Mouse (Mus musculus): ENCODE results near the gene Pdcd6.

The Pdcd6 gene

DNA sequence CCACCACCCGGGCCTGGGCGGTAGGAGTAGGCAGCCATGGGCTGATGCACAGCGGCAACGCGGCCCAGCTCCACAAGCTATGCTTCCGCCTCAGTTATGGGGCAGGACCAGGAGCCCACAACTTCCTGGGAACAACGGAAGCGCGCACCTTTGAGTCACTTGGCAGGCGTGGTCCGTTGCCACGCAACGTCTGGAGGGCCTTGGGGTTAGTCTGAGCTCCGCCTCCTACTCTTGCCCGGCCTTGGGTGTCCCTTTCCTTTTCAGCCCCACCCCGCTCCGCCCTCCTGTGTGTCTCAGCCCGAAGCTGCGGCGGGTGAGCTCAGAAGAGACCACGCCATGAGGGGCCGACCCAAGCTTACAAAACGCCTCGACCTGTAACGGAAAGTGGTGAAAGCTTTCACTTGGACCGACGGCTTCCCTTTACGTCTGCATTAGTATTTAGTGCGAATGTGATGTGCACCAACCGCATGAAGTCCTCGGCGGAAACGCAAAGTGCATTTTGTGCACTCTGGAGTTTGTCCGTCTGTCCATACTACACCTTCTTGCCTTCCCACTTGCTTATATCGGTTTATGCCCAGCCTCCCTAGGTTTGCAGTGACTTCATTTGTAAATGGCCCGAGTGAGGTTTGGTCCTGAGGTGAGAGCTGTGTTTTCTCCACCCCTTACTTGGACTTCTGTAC is at the start of gene Pdcd6:
Pdcd6 (minus strand) TSS at position 411 of the 680 bp plus-strand sequence.
- DNase-seq (ENCODE audit: low read depth, low spot score) = peak; percentile 100

GRCm38 (mm10) chr13:74363859-74364235 is 46.5 kb upstream of the Pdcd6 start, which contains the start of gene Lrrc14b:
TSS of gene Lrrc14b (minus strand) at chr13:74364005.
- DNase-seq (ENCODE audit: low read depth, low spot score) = no peak

GRCm38 (mm10) chr13:74363176-74363858 is 45.9 kb upstream of the Pdcd6 start:
- no peak for DNase-seq (ENCODE audit: low read depth, low spot score)

DNA sequence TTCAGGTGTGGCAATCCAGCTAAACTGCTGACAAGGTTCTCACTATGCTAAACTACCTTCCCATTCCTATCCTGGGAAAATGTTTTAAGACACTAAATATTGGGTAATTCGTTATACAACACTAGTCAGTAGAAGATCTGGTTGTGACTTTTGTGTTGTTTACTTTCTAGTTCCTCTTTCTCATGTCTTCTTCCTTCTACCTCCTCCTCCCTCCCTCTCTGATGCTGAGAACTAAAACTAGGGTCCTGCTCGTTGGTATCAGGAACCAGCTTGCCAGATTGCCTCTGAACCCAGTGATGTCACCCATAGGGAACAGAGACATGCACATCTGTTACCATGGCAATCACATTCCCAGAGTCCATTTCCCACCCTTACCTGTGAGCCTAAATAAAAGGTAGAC is 44.8 kb upstream of the Pdcd6 start:
- DNase-seq (ENCODE audit: low read depth, low spot score) = no peak

GRCm38 (mm10) chr13:74356491-74356890 is 39.1 kb upstream of the Pdcd6 start:
- no peak for DNase-seq (ENCODE audit: low read depth, low spot score)

DNA sequence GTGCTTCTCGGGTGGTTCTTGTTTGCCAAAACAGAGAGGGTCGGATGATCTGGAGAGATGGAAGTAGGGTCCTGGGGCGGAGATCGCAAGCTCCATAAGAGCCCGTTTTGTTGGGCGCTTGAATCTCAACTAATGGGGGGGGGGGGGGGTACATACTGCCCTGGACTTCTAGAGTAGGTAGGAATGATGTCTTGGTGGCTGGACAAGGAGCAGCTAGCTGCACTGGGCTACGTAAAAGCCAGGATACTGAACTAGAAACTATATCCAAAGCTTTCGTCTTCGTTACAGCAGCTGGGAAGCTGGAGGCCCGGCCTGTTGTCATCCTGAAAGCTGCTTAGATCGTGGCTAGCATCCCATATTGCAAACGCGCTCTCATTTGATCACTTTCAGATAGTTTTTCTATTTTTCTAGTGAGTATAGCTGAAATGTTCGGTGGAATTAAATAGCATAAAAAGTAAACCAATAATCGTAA is 33.1 kb upstream of the Pdcd6 start:
- DNase-seq (ENCODE audit: low read depth, low spot score) = no peak

- DNase-seq (ENCODE audit: low read depth, low spot score) = peak; percentile 99
Observed at GRCm38 (mm10) chr13:74349566-74350434, 32.4 kb upstream of the Pdcd6 start, which contains the start of the genes Sdha and Ccdc127. TSS of gene Sdha (minus strand) at chr13:74350280. TSS of gene Ccdc127 (plus strand) at chr13:74350309.

DNA sequence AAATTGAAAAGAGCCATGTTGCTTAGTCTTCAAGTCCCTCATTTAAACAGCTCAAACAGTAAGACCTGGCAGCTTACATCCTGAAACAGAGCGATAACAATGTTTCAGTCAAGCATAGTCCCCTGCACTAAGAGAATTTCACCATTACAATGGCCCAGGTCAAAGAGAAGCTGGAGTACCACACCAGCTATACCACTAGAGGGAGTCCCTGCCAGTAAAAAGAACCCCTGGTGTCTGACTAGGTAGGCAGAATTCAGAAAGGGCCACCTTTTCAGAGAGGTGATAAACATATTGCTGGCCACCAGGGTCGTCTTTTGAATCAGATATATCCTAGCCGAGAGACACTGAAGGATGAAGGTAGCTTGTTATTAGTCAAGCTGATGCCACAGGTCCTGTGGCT is 23.7 kb upstream of the Pdcd6 start:
- DNase-seq (ENCODE audit: low read depth, low spot score) = peak; percentile 84

DNA sequence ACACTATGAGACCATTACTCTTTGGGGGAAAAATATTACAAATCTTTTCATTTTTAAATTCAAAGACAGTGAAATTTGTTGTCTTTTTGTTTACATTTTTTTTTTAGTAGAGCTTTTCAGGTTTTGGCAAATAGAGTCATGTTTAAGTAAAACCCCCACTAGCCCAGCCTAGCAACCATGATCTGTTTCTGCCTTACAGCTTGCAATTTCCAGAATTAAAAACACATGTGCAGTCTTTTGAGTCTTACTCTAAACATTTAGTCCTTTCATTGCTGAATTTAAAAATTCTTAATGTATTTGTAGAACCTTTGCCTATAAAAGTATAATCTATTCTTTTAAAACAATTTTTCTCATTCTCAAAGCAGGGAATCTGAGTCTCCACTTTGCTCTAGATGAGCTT is 11.9 kb upstream of the Pdcd6 start:
- no peak for DNase-seq (ENCODE audit: low read depth, low spot score)

- DNase-seq (ENCODE audit: low read depth, low spot score) = no peak
Observed at GRCm38 (mm10) chr13:74316789-74317169, 601 bp downstream of the Pdcd6 start.

DNA sequence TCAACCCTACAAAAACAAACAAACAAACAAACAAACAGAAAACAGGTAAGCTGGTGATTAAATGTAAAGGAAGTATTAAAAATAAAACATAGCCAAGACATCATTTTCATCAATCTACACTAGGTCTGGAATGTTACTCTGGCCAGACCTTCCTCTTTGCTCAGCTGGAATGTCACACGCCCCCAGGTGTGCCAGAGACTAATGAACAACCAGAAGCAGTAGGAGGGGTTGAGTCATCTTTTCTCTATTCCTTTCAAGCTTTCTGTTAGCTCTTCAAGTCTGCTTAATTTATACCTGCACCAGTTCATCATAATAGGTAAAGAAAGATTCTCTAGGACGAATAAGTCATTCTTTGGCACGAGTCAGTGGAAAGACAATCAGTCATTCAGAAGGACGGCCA is 994 bp downstream of the Pdcd6 start:
- peak; percentile 49 for DNase-seq (ENCODE audit: low read depth, low spot score)

- no peak for DNase-seq (ENCODE audit: low read depth, low spot score)
Observed at GRCm38 (mm10) chr13:74314616-74315015, 2.8 kb downstream of the Pdcd6 start.

GRCm38 (mm10) chr13:74305780-74306179 is 11.6 kb downstream of the Pdcd6 start:
- DNase-seq (ENCODE audit: low read depth, low spot score) = no peak

GRCm38 (mm10) chr13:74305380-74305779 is 12.0 kb downstream of the Pdcd6 start:
- no peak for DNase-seq (ENCODE audit: low read depth, low spot score)

DNA sequence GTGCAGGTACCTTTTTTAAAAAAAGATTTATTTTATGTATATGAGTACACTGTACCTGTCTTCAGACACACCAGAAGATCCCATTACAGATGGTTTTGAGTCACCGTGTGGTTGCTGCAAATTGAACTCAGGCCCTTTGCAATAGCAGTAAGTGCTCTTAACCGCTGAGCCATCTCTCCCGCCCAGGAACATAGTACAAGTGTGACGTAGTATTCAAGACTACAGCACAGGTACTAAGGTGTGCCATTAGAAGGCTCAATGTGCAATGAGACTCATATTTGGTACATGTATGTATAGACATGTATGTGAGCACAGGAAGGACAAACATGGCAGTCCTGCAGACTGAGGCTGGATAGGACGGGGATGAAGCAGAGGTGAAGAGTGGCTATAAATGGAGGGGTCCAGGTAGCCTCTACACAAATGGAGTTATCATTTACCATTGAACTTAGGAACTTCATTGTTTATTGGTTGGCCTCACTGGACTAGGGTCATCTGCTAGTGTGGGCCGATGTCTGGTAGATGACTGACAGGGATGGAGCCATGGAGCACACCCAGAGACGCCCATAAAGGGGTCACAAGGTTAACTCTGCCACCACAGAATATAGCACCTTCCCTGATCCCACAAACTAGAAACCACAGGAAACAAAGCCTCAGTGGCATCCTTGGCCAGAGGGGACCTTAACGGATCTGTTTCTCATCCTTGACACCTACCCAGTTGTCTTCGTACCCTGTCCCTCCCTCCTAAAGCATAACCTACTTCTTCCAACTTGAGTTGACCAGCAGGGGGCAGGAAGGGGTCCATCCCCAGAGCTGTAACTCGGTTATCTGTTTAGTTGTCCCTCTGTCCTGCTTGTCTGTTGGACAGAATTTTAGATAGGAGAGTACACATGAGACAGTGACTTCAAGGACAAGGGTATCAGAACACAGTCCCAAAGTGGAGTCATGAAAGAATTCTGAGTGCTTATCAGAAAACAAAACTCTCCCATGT is 15.0 kb downstream of the Pdcd6 start:
- DNase-seq (ENCODE audit: low read depth, low spot score) = peak; percentile 35

GRCm38 (mm10) chr13:74301607-74301984 is 15.8 kb downstream of the Pdcd6 start:
- DNase-seq (ENCODE audit: low read depth, low spot score) = no peak

DNA sequence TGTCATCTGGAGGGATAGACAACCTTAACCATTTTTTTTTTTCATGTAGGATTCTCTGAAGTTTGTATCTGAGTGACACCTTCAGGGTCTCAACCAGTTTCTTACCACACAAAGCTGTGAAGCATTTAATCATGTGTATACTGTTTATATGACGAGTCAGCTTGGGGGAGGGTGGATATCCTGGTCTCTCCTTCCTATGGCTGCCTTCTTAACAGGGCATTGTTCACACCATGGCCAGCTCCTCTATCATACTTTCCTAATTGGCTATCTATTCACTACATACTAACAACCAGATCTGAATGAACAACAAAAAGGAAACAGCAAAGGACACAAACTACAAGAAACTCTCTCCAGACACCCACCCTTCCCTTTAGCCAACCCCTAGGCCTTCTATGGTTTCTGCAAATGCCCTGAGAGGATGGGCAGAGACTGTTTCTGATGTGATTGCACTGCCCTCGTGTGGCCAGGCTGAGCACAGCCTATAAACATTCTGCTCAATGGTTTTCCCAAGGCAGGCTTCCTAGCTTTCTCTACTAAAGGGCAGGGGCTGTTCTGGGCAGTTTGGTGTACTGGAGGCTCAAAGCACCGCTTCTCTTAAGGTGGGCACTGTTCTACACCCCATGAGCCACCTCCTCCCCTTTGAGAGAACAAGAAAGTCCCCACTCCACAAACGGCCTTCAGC is 16.3 kb downstream of the Pdcd6 start:
- peak; percentile 80 for DNase-seq (ENCODE audit: low read depth, low spot score)

- no peak for DNase-seq (ENCODE audit: low read depth, low spot score)
Observed at GRCm38 (mm10) chr13:74296376-74296775, 21.0 kb downstream of the Pdcd6 start.

DNA sequence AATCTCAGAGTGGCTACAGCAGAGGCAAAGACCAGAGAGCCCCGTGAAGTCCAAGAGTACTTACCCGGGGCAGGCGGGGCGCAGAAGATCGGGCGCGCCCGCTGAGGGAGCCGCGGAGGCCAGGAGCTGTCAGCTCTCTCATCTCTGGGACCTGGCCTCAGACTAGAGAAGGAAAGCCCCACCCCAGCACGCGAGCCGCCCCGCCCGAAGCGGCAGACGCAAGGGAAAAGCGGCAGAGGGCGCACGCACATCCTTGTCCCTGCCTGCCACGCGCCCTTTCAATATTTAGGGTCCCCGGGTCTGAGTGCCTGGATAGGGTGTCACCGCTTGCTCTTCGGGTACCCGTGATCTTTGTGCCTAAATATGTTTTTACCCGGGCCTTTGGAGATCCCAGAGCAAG is 25.2 kb downstream of the Pdcd6 start, which contains the start of gene Ahrr:
Ahrr (minus strand) TSS at position 165 of the 400 bp plus-strand sequence.
- peak; percentile 83 for DNase-seq (ENCODE audit: low read depth, low spot score)

- DNase-seq (ENCODE audit: low read depth, low spot score) = no peak
Observed at GRCm38 (mm10) chr13:74289646-74290045, 27.7 kb downstream of the Pdcd6 start.
